Mouse (Mus musculus) brown adipose tissue, adult 24 weeks (tissue): ENCODE measurements around the gene Cfap74. TPM values are rescaled to one million over a fixed set of nuclear protein-coding genes. Genes with fewer than 3 reads are reported as not detected.

Experiments
- H3K27ac ChIP-seq: fragments of 200-500 bp; replicated peaks from 2 replicates; pipeline ENCODE4 v1.5.1; 2012; ENCODE audit warnings: low read depth, mild to moderate bottlenecking, low read length
- H3K4me1 ChIP-seq: fragments of 200-500 bp; 2 replicates; pipeline ENCODE4 v1.6.1; 2012; ENCODE audit warnings: low read length, mixed read lengths; ENCODE audit not compliant: control insufficient read depth, insufficient read depth, insufficient read length
- H3K4me3 ChIP-seq: fragments of 200-500 bp; 2 replicates; pipeline ENCODE4 v1.5.1; 2012; ENCODE audit warnings: low read depth, mild to moderate bottlenecking, low read length, moderate library complexity; ENCODE audit not compliant: insufficient read depth
- polyA plus RNA-seq: library from polyadenylated mRNA; stranded (reverse); fragments of >200 nt; gene quantifications from 2 replicates; pipeline ENCODE4 v1.2.4, GENCODE M21; 2012; ENCODE audit not compliant: missing spikeins, insufficient read depth, insufficient read length

The Cfap74 gene
- polyA plus RNA-seq, 1 experiment = not detected

DNA sequence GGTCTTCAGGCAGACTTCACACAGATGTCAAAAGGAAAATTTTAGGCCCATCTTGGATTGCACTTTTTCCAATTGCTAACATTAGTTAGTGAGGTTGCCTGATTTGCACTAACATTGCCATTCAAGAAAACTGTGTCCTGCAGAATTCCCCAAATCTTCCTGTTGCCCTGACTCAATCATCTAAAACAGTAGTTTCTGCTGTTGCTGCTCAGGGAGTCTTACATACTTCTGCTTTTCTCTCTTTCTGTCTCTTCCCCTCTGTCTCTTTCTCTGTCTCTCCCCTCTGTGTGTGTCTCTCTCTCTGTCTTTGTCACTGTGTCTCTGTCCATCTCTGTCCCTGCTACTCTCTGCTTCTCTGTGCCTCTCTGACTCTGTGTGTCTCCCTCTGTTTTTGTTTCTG is 19.5 kb downstream of the Cfap74 start:
- no peak overlapping the region for H3K4me3 ChIP-seq
- H3K27ac ChIP-seq = no peak overlapping the region
- no peaks in the 10 kb centered on the region for H3K4me1 ChIP-seq

DNA sequence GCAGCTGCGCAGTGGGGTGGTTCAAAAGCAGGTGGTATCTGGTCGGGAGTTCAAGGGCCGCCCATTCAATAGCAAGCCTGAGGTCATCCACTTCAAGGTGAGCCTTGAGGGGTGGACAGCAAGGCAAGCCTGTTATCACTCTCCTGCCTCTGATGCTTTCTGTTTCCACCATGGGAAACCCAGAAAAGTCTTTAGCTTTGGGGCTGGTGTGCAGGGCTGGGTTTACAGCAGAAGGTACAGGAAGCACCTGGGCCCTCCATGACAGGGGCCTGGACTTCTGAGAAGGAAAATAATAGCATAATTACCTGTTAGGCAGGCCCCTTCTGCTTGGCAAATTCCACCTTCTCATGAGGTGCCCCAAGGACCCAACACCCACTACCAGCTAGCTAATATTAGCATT is 20.2 kb downstream of the Cfap74 start:
- Histone ChIP-seq H3K4me3 (no peak overlapping the region), H3K4me1 (no peaks in the 10 kb centered on the region), H3K27ac (no peak overlapping the region)

DNA sequence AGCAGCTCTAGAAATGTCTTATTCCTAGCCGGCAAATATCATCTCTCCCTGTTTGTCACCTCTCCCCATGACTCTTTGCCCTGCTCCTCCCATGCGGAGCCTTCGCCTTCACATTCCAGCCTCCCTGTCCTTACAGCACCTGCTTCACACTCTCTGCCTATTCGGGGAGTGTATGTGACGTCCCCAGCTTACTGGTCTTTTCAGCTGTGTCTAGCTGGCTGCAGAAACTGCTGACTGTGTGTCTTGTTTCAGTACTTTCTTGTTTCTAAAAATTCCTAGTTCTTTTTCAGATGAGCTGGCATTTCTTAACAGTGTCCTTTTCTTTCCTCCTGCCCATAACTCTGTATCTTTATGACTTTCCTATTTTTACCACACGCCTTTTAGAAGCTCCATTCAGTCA is 23.4 kb downstream of the Cfap74 start:
- no peak overlapping the region for H3K4me3 ChIP-seq
- no peak overlapping the region for H3K27ac ChIP-seq
- peaks cover 4% of the 10 kb centered on the region; the same call in 1 of the 2 replicates for H3K4me1 ChIP-seq

DNA sequence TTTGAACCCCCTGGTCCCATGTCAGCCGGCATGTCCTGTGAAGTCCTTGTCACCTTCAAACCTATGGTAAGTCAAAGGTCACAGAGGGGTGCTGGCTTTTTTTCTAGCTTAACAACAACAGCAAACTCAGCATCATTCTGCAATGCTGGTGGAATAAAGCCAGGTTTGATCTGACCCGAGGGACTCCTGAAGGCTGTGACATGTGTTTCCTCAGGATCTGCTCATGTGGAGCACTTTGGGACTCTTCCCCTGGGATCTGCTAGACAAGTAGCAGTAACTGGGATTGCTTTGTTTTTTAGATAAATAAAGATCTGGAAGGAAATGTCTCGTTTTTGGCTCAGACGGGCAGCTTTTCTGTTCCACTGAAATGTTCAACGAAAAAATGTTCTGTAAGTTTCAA is 25.0 kb downstream of the Cfap74 start:
- Histone ChIP-seq H3K4me1 (peaks cover 4% of the 10 kb centered on the region; the same call in 1 of the 2 replicates), H3K27ac (no peak overlapping the region), H3K4me3 (no peak overlapping the region)

DNA sequence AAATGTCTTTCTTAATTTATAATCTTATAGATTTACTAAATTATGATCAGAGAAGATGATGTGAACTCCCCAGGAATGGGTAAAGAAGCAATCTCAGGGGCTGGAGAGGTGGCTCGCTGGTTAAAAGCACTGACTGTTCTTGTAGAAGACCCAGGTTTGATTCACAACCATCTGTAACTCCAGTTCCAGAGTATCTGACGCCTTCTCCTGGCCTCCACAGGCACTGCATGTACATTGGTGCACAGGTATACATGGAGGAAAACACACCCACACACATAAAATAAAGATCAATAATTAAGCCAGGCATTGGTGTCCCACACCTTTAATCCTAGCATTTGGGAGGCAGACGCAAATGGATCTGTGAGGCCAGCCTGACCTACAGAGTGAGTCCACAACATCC is 33.8 kb downstream of the Cfap74 start:
- Histone ChIP-seq H3K4me3 (no peak overlapping the region), H3K4me1 (no peaks in the 10 kb centered on the region), H3K27ac (no peak overlapping the region)

DNA sequence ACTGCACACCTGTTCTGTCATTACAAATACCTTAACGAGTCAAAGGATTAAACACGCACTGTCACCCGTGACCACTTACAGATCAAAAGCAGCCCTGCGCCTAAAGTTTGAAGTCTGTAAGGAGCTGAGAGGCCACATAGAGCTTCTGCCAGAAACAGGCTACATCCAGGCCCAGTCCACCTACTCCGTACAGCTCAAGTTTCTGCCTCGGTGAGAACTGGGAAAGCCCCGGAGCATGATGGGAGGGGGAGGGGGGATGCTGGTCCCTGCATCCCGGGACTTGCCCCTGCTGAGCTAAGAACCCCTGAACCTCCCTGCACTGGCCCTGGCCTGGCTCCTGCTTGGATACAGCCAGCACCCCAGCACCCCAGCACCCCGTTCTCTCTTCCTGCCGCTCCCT is 42.6 kb downstream of the Cfap74 start:
- H3K27ac ChIP-seq = no peak overlapping the region
- no peak overlapping the region for H3K4me3 ChIP-seq

DNA sequence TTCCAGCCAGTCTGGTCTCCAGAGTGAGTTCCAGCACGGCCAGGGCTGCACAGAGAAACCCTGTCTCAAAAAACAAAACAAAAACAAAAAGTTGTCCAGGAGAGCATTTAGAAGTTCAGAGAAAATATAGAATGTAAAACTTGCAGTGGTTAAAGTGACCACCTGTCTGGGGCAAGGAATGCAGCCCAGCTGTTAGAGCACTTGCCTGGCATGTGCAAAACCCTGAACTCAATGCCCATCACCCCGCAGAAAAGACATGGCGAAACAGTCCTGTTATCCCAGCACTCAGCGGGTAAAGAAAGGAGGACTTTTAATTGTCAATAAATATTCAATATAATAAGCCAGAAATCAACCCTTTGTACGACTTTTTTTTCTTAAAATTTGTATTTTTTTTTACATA is 49.6 kb downstream of the Cfap74 start:
- H3K27ac ChIP-seq = no peak overlapping the region
- H3K4me1 ChIP-seq = peaks cover 12% of the 10 kb centered on the region
- H3K4me3 ChIP-seq = no peak overlapping the region

More for the DNA sequence above, 42.6 kb downstream of the Cfap74 start:
- H3K4me1 ChIP-seq = no peaks in the 10 kb centered on the region

DNA sequence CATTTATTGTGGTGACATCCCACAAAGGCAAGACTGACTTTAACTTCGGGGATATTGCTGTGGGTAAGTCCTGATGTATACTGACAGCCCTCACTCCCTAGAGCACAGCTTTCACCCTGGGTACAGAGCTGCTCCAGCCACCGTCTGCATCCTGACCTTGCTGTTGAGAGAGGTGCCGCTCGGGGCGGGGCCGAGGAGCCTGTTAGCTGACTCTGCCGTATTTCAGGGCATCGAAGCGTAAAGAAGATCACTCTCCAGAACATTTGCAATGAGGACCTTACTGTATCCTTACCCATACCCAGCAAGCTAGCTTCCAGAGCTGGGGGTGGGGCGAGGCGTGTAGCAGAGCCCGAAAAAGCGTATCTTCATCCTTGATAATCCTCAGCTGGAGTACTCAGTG is 54.1 kb downstream of the Cfap74 start:
- no peak overlapping the region for H3K4me3 ChIP-seq
- H3K27ac ChIP-seq = no peak overlapping the region
- H3K4me1 ChIP-seq = peaks cover 14% of the 10 kb centered on the region

DNA sequence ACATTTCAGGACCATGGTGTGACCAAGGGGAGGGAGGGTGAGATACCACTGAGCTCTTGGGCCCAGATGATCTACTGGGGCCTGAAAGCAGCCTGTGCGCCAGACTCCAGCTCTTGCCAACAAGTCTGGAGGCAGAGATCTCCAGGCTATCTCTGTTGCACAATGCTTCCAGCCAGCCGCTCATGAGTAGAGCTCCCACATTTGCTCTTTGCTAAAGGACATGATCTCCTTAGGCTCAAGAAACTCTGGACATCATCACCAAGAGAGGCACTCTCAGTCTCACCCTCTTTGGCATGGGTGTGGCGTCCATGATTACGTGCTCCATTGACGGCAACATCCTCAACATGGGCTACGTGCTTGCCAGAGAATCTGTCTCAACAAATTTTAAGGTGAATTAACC is 54.6 kb downstream of the Cfap74 start:
- Histone ChIP-seq H3K27ac (no peak overlapping the region), H3K4me3 (no peak overlapping the region), H3K4me1 (peaks cover 14% of the 10 kb centered on the region)

DNA sequence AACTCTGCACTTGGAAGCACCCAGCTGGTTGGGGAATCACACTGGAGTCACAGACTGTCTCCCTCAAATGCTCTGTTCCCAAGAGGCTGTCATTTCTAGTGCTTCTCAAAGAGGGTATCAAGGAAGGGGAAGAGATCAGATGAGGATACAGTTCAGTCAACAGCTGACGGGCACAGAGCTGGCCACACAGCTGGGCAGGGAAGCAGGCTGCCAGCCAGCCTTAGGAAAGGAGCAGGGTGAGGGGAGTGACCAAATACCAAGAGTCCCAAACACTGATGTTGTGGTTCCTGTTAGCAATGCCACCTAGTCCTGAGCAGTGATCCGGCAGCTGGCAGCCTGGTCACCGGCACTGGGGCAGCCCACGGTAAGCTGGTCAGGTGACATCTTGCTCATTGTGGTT is 55.1 kb downstream of the Cfap74 start:
- Histone ChIP-seq H3K4me1 (peaks cover 16% of the 10 kb centered on the region), H3K27ac (no peak overlapping the region), H3K4me3 (no peak overlapping the region)

DNA sequence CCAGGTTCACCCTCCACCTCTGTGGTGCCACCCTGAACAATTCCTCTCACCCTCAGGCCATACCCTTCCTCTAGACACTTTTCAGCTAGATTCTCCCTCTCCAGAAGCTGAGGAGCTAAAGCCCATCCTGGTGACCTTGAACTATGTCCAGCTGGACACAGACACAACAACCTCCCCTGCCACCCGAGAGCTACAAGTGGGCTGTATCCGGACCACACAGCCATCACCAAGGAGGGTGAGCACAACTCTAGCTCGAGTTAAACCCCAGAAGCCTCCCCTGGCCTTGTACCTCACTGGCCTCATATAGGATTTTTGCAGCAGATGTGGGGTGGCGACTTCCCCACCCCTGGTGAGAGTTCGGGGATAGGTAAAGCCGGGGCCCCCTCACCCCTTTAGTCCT is 56.6 kb downstream of the Cfap74 start:
- peaks cover 21% of the 10 kb centered on the region for H3K4me1 ChIP-seq
- no peak overlapping the region for H3K4me3 ChIP-seq

DNA sequence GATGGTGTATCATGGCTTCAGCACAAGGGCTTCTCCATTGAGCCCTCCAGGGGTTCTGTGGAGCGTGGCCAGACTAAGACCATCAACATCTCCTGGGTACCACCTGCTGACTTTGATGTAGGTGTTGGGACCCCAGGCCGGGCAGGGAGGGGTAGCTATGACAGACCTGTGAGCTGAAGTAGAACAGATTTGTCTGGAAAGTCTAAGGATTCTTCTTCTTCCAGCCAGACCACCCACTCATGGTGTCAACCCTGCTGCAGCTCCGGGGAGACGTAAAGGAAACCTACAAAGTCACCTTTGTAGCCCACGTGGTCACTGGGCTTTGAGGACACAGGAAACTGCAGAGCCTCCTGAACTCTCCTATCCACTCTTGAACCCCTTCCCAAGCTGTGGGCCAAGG is 57.1 kb downstream of the Cfap74 start:
- Histone ChIP-seq H3K4me3 (no peak overlapping the region), H3K4me1 (peaks cover 21% of the 10 kb centered on the region), H3K27ac (no peak overlapping the region)

More for the DNA sequence above, 56.6 kb downstream of the Cfap74 start:
- no peak overlapping the region for H3K27ac ChIP-seq

DNA sequence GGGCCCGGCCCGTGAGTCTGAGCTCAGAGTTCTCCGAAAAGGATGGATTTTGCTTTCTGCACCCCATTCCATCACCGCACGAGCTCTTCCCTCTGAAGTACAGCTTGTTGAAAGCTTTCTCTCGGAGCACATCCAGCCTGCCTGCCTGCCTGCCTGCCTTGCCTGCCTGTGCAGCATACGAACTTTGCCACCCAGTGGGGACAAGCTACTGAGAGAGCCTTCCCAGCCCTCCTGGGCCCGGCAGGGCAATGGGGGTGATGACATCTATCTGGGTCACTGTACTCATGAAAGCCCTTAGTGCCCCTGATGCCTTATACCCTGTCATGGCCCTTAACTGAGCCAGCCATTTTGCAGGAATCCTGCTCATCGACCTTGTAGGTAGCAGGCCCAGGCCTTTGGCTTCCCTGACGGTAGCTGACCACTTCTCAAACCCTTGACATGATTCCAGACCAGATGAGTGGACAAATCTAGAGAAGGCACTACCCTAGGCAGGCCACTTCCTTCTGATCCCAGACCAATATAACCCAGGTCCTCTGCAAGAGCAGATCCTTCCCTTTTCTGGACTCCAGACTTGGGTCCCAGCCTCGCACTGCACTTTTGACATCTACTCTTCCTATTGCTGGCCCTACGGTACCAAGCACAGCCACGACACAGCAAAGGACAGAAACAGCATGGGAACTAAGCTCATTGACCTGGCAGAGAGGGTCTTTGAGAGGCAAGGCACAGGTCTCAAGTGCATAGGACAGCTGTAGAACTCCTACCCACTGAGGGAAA is 58.4 kb downstream of the Cfap74 start:
- H3K27ac ChIP-seq = no peak overlapping the region
- H3K4me3 ChIP-seq = no peak overlapping the region
- H3K4me1 ChIP-seq = peaks cover 20% of the 10 kb centered on the region

DNA sequence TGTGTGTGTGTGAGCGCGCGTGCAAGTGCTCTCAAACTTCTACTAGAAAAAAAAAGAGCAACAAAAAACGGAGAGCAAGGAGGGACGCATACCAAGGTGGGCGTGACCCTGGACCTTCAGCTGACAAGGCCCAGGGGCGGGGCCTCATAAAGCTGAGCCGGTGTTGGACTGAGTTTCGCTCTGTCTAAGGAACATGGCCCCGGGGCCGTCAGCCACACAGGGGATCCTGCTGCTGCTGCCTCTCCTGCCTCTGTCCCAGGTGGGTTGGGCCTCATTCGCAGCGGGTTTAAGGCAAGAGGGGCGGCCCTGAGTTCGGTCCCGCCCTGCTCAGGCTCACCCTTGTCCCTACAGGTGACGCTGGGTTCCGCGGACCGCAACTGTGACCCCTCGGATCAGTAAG is 60.0 kb downstream of the Cfap74 start, which contains the start of gene Tmem52:
Gene Tmem52, plus strand, starts transcription at position 163 of the 400 bp plus-strand sequence.
- peak within 1 kb of the TSS; percentile 42 for H3K4me3 ChIP-seq
- no peak within 1 kb of the TSS for H3K27ac ChIP-seq
- peaks cover 11% of the 10 kb centered on the region; the same call in 1 of the 2 replicates for H3K4me1 ChIP-seq

DNA sequence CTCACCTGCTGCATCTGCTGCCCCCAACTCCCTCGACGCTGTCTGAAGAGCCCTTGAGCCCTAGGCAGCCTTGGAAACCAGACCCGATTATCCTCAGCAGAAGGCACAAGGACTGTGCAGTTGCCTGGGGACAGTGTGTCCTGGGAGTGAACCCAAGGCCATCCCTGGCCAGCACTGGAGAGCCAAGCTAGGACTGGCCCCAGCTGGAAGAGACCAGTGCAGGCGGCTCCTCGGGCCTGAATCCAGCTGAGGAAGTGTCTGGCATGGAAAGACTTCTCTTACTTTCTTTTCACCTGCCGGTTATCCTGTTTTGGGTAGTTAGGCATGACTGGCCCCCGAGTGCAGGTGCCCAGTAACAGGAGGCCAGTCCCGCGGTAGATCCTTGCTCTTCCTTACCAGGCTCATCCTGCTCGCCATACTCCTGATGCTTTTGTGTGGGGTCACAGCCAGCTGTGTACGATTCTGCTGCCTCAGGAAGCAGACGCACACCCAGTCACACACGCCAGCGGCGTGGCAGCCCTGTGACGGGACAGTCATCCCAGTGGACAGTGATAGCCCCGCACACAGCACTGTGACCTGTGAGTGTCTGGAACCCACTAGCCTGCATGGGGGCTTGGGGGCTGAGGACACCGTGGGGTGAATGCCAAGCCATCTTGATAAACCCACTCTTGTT is 60.7 kb downstream of the Cfap74 start:
- no peak overlapping the region for H3K27ac ChIP-seq
- no peak overlapping the region for H3K4me3 ChIP-seq
- H3K4me1 ChIP-seq = peaks cover 10% of the 10 kb centered on the region; the same call in 1 of the 2 replicates
